Mouse (Mus musculus) bone marrow macrophage, adult 2 months (primary cell): ENCODE results near the gene Elac2. TPM values are rescaled to one million over a fixed set of nuclear protein-coding genes. Genes with fewer than 3 reads are reported as not detected.

Source experiments
- H3K27ac ChIP-seq: 2 replicates; pipeline ENCODE4 v1.5.1; 2012; ENCODE audit warnings: low read depth, low read length; ENCODE audit not compliant: insufficient read depth
- H3K4me1 ChIP-seq: 2 replicates; pipeline ENCODE4 v1.6.1; 2012; ENCODE audit warnings: low read length; ENCODE audit not compliant: control insufficient read depth, insufficient read depth
- H3K4me3 ChIP-seq: 2 replicates; pipeline ENCODE4 v1.5.1; 2012; ENCODE audit warnings: mild to moderate bottlenecking, low read length, moderate library complexity; ENCODE audit not compliant: insufficient read depth
- CTCF ChIP-seq: IDR thresholded peaks from 2 replicates; pipeline ENCODE4 v1.5.1; 2012; ENCODE audit warnings: low read depth, mild to moderate bottlenecking, low read length, moderate library complexity
- POLR2A ChIP-seq: IDR thresholded peaks from 2 replicates; pipeline ENCODE4 v1.6.1; 2012; ENCODE audit warnings: mild to moderate bottlenecking, low read depth, low read length, borderline replicate concordance
- polyA plus RNA-seq: library from polyadenylated mRNA; stranded (reverse); fragments of >200 nt; gene quantifications from 2 replicates; pipeline ENCODE4 v1.2.4, GENCODE M21; 2012; ENCODE audit not compliant: missing spikeins, insufficient read depth, insufficient read length

The Elac2 gene
- polyA plus RNA-seq, 1 experiment: 9.4 TPM

DNA sequence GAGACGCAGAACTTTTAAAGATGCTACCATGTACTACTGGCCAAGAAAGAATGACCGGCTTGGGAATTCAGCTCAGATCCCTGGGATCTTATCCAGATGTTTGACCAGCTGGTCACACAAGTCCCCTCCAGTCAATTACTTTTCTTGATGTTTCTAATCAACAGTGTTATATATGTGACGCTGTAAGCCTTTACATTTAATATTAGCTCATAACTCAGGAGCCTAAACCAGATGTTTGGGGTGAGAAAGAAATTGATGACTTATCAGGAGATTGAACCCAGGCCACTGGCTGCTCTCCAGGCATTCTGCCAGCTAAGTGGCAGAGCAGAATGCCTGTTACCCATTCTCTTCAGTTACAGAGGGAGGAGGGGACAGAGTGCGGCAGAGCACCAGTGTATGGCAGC is 9.9 kb upstream of the Elac2 start:
- no peak for TF ChIP-seq POLR2A
- no peak for TF ChIP-seq CTCF
- Histone ChIP-seq H3K27ac (no peak overlapping the region), H3K4me3 (no peak overlapping the region), H3K4me1 (no peaks in the 10 kb centered on the region)

DNA sequence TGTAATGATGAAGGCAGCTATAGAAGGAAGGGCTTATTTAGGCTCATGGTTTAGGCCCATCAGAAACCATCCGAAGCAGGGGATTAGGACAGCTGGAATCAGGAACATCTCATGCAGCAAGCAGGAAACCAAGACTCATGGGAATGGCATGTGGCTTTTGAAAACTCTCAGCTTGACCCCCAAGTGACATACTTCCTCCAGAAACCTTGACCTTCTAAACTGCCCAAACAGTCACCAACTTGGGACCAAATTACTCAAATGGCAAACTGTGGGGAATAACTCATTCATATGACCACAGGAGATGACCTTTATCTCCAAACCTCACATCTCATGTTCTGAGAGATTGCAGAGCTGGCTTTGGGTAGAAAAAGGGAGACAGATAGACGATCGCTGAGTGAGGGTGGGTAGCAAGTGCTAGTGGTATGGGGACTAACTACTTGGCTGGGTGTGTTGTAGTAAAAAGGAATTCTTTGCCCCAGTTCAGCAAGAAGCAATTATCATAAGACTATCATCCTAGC is 7.3 kb upstream of the Elac2 start:
- Histone ChIP-seq H3K4me3 (no peak overlapping the region), H3K4me1 (no peaks in the 10 kb centered on the region), H3K27ac (no peak overlapping the region)
- TF ChIP-seq CTCF (no peak), POLR2A (no peak)

DNA sequence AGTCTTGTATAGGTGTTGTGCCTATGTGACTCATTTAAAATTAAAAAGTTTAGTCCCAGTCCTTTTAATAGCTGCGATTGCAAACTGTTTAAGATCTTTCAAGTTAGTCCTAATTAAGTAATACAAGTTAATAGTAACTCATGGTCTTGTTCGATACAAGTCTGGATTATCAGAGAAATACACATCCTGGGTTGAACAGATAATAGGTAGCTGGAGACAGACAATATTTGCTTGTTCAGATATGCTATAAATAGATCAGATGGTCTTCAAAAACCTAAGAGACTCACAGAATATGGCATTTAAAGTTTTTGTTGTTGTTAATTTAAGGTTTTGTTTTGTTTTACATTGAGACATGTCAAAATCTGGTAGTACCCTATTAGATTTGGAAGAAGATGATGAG is 6.4 kb upstream of the Elac2 start:
- Histone ChIP-seq H3K4me1 (no peaks in the 10 kb centered on the region), H3K27ac (no peak overlapping the region), H3K4me3 (no peak overlapping the region)
- no peak for TF ChIP-seq POLR2A
- TF ChIP-seq CTCF: no peak

DNA sequence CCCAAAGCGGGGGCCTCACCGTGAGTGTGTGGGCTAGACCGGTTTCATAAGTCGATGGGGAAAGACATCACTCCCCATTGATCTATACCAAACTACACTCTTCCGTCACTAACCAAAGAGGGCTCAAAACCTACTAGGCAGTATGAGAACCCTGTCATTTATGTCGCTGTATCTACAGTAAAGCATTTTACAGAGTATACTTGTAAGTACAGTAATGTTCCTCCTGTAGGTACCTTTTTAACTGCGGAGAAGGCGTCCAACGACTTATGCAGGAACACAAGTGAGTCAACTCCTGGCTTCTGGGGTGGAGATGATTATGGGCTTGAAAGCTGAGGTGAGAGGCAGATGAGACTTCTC is 629 bp downstream of the Elac2 start:
- Histone ChIP-seq H3K4me3 (peak overlapping the region; percentile 80), H3K4me1 (peaks cover 11% of the 10 kb centered on the region), H3K27ac (no peak overlapping the region)
- TF ChIP-seq CTCF (no peak), POLR2A (no peak)

DNA sequence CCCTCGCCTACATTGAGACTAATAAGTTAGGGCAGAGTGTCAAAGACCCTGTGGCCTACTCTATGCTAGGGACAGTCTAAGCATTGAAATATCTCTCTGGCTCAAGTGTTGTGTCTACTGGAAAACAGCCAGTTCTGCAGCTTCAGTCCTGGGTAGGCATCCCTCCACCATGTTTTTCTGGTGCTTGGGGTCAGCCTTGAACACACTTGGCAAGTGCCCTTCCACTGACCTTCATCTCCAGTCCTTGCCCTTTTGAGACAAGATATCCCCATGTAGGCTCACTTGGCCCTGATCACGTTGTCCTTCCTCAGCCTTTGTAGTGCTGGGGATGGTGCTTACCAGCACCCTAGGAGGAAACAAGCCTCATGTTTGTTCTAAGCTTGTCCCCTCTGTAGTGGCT is 9.7 kb downstream of the Elac2 start:
- no peaks in the 10 kb centered on the region for H3K4me1 ChIP-seq
- TF ChIP-seq CTCF (no peak), POLR2A (no peak)
- H3K27ac ChIP-seq: no peak overlapping the region
- H3K4me3 ChIP-seq: no peak overlapping the region

DNA sequence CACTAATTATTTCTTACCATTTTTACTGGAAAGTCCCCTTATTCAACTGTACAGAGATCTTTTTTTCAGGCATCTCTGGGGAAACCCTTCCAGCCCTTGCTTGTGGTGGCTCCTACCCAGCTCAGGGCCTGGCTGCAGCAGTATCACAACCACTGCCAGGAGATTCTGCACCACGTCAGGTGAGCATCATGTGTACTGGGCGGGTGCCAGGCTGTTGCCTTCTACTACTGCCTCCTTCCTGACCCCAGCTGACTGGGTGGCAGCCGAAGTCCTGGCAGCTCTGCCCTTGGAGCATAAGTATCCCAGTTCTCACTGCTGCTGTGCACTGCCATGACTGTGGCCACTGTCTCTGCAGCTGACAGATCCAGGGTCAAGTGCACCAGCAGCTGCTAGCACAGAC is 19.6 kb downstream of the Elac2 start:
- Histone ChIP-seq H3K4me1 (no peaks in the 10 kb centered on the region), H3K4me3 (no peak overlapping the region), H3K27ac (no peak overlapping the region)
- TF ChIP-seq CTCF: no peak
- no peak for TF ChIP-seq POLR2A

DNA sequence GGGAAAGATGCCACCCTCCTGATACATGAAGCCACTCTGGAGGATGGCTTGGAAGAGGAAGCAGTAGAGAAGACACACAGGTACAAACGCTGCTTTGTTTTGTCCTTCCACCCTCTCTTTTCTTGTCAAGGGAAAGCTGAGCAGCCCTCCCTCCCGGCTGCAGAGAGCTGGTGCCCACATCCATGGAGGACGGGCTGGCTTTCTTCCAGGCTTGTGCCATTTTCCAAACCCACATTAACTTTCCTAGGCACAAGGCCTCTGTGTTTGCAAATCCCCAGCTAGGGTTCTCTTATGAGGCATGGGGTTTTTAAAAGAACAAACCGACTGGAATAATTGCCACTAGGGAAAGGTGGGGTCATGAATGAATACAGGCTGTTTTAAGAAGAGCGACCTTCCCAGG is 20.8 kb downstream of the Elac2 start:
- Histone ChIP-seq H3K27ac (no peak overlapping the region), H3K4me1 (no peaks in the 10 kb centered on the region), H3K4me3 (no peak overlapping the region)
- TF ChIP-seq CTCF (no peak), POLR2A (no peak)

DNA sequence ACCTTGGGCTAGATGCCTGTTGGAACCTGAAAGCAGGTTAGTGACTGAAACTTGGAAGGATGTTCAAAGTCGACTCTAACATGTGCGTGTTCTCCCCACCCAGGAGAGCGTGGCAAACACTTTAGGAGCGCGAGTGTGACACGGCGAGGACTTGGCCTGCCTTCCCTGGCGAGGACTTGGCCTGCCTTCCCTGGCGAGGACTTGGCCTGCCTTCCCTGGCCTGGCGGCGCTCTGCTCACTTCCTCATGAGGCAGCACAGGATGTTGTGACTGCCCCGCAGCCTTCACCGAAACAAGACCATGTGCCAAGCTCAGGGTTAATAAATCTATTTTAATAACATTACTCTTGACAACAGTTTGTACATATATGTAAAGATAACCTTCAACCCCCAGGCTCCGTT is 22.9 kb downstream of the Elac2 start:
- no peaks in the 10 kb centered on the region for H3K4me1 ChIP-seq
- no peak for TF ChIP-seq POLR2A
- no peak for TF ChIP-seq CTCF
- H3K4me3 ChIP-seq: no peak overlapping the region
- no peak overlapping the region for H3K27ac ChIP-seq

DNA sequence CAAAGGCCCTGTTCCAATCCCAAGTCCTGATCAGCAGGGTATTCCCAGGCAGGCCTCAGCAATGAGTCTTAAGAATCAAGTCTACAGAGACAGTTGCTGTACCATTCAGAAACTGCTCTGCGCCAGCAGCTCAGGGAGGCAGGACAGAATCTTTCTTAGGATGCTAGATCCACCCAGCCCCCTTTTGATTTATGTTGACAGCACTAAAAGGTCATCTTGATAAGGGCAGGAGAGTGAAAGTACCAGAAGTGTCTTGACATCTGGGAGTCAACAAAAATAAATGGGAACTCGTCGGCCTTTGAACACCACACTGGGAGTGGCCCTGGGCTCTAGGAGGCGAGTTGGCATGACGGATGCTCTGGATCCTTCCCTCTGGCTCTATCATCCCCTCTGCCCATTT is 24.8 kb downstream of the Elac2 start:
- Histone ChIP-seq H3K4me1 (no peaks in the 10 kb centered on the region), H3K27ac (no peak overlapping the region), H3K4me3 (no peak overlapping the region)
- TF ChIP-seq CTCF (no peak), POLR2A (no peak)

DNA sequence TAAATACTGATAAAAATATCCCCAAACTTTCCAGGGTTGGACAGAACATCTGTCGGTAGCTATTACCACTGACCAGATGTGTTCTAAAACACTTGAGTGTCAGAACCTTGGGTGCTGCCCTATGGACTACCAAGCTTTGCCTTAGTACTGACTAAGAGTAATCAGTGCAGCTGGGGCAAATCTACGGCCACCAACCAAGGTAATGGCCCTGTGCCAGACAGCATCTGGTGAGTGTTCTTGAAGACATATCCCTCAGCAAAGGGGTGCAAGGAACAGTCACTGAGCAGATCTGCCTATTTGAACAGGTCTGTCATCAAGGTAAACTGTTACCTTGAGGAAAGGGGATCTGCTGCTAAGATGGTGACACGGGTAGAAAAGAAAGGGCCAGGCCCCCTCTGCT is 26.0 kb downstream of the Elac2 start:
- H3K4me3 ChIP-seq: no peak overlapping the region
- no peak overlapping the region for H3K27ac ChIP-seq
- H3K4me1 ChIP-seq: no peaks in the 10 kb centered on the region
- TF ChIP-seq CTCF: no peak
- TF ChIP-seq POLR2A: no peak

DNA sequence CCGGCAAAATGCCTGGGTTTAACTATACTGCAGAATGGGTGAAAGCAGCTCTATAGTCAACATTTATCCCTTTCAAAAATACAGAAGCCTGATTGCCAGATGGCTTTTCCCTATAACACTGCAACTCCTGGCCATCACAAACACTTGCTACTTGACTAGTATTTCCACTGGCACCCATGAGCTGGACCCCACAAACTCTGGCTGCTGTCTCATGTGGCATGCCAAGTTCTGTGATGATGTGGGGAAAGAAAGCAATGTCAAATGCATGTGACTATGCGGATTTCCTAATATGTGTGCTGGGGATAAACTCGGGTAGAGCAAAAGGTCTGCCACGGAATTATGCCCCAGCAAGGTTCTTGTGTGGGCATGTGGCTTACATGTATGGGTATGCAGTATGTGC is 27.2 kb downstream of the Elac2 start:
- Histone ChIP-seq H3K27ac (no peak overlapping the region), H3K4me3 (no peak overlapping the region), H3K4me1 (no peaks in the 10 kb centered on the region)
- TF ChIP-seq POLR2A (no peak), CTCF (no peak)
